Mouse (Mus musculus) C2C12 (cell line): ENCODE data around the gene Exo1. TPM values are rescaled to one million over a fixed set of nuclear protein-coding genes. Genes with fewer than 3 reads are reported as not detected.

Experiments used
- H3K27me3 ChIP-seq: one replicate; pipeline ENCODE4 v1.6.1; 2011; ENCODE audit not compliant: control insufficient read depth, insufficient read depth, insufficient read length
- H3K36me3 ChIP-seq: one replicate; pipeline ENCODE4 v1.6.1; 2011; ENCODE audit not compliant: control insufficient read depth, insufficient read depth
- H3K4me3 ChIP-seq: one replicate; pipeline ENCODE4 v1.5.1; 2011; ENCODE audit warnings: mild to moderate bottlenecking, control low read depth; ENCODE audit not compliant: poor library complexity, insufficient read depth, severe bottlenecking
- H3K79me2 ChIP-seq: one replicate; pipeline ENCODE4 v1.6.1; 2011; ENCODE audit not compliant: control insufficient read depth, insufficient read depth
- H3K79me3 ChIP-seq: one replicate; pipeline ENCODE4 v1.6.1; 2011; ENCODE audit warnings: low read depth, control low read depth
- H3ac ChIP-seq: one replicate; pipeline ENCODE3; 2011; ENCODE audit warnings: low read depth; ENCODE audit not compliant: control insufficient read depth, insufficient read length
- CEBPB ChIP-seq: IDR thresholded peaks from one replicate; pipeline ENCODE4 v1.6.1; 2011; ENCODE audit warnings: low read depth, mild to moderate bottlenecking, control low read depth, moderate library complexity
- CTCF ChIP-seq: IDR thresholded peaks from one replicate; pipeline ENCODE4 v1.5.1; 2011; ENCODE audit not compliant: control insufficient read depth, insufficient read depth, insufficient read length
- FOSL1 ChIP-seq: IDR thresholded peaks from one replicate; pipeline ENCODE4 v1.8.0; 2011; ENCODE audit warnings: mild to moderate bottlenecking, low read length; ENCODE audit not compliant: poor library complexity, insufficient read depth, severe bottlenecking
- MAX ChIP-seq: IDR thresholded peaks from one replicate; pipeline ENCODE4 v1.6.1; 2011; ENCODE audit warnings: mild to moderate bottlenecking, control low read depth
- MYOD1 ChIP-seq: IDR thresholded peaks from one replicate; pipeline ENCODE4 v1.6.1; 2011; ENCODE audit warnings: low read depth; ENCODE audit not compliant: control insufficient read depth, insufficient read length
- MYOG ChIP-seq: IDR thresholded peaks from one replicate; pipeline ENCODE4 v1.6.1; 2011; ENCODE audit not compliant: control insufficient read depth, insufficient read length; ENCODE audit errors: extremely low read depth
- USF1 ChIP-seq: IDR thresholded peaks from one replicate; pipeline ENCODE4 v1.6.1; 2011; ENCODE audit warnings: low read depth, mild to moderate bottlenecking, control low read depth, moderate library complexity
- polyA plus RNA-seq: library from polyadenylated mRNA; unstranded; fragments of >200 nt; fragmentation: generic; extraction: Trizol; gene quantifications from one replicate; pipeline ENCODE4 v1.2.1, GENCODE M21; 2012; ENCODE audit warnings: missing spikeins

Exo1 gene
- polyA plus RNA-seq, 1 experiment, result 19.5 TPM

DNA sequence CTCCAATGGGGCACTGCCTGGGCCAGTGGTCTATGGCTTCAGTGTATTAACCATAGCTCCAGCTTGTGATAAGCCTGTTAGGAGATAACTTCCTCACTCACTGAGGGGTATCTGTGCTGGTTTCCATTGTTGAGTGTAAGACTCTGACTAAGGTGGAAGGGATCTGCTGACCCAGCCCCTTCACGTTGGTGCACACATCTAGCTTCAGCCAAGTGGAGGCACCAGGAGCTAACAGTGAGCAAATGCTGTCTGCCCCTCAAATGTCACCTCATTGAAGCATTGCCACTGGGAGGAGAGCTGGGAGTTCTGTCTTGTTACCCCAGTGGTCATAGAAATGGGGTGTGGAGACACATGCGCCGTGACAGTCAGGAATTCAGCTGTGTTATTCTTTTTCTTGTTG is 58.4 kb downstream of the Exo1 start:
- Histone ChIP-seq H3K4me3 (no peak overlapping the region), H3K27me3 (peaks cover 15% of the 10 kb centered on the region), H3K79me3 (no peaks in the 10 kb centered on the region), H3K36me3 (no peaks in the 10 kb centered on the region), H3K79me2 (no peaks in the 10 kb centered on the region), H3ac (no peak overlapping the region)
- TF ChIP-seq CEBPB (no peak), FOSL1 (no peak), MYOG (no peak), MYOD1 (no peak), MAX (no peak), USF1 (no peak)

DNA sequence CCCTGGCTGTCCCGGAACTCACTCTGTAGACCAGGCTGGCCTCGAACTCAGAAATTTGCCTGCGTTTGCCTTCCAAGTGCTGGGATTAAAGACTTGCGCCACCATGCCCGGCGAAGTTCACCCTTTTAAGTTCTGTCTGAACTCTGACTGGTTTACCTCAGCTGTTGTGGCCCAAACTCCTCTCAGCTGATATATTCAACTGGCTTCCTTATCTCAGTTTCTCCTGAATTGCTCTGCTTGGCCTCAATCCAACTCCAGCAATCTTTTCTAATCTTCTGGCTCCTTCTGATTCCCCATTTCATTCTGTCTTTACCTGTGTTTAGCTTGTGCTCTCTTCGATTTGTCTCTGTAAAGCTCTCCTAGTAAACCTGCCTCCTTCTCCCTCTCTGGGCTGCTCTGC is 62.8 kb downstream of the Exo1 start:
- H3K79me2 ChIP-seq, result no peaks in the 10 kb centered on the region
- TF ChIP-seq FOSL1, result no peak
- TF ChIP-seq MYOD1, result no peak
- no peak for TF ChIP-seq CTCF
- TF ChIP-seq MAX, result no peak
- no peak for TF ChIP-seq MYOG
- no peak for TF ChIP-seq USF1
- TF ChIP-seq CEBPB, result no peak
- no peak overlapping the region for H3K4me3 ChIP-seq
- H3K79me3 ChIP-seq, result no peaks in the 10 kb centered on the region
- H3ac ChIP-seq, result no peak overlapping the region
- no peaks in the 10 kb centered on the region for H3K27me3 ChIP-seq
- H3K36me3 ChIP-seq, result no peaks in the 10 kb centered on the region

DNA sequence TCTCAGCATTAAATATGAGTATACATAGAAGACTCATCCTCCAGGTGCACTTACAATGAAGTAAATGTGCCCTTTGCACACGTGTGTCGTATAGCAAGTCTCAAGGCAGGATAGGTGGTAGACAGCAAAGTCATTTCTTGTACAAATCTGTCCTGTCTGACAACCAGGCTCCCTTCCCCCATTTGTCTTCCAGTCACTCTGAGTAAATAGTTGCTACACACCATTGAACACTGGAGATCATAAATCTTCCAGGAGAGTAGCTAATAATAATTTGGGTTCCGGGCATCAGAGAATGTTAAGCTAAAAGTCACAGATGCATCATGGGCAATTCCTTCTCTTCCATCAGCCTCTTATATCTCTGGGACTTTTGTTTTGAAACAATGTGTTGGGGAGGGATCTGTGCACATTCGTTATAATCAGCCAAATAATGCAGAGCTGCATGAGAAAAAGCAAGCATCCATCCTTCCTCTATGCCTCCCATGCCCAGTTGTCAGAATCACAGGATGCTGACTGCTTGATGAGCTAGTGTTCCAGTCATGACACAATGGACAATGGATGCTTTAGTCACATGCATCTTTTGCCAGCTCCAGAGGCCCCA is 66.4 kb downstream of the Exo1 start:
- no peak overlapping the region for H3ac ChIP-seq
- H3K79me3 ChIP-seq, result no peaks in the 10 kb centered on the region
- no peak overlapping the region for H3K4me3 ChIP-seq
- TF ChIP-seq MYOG (no peak), FOSL1 (no peak), MYOD1 (no peak), CEBPB (no peak), MAX (no peak), CTCF (no peak), USF1 (no peak)
- H3K27me3 ChIP-seq, result no peaks in the 10 kb centered on the region
- no peaks in the 10 kb centered on the region for H3K79me2 ChIP-seq
- H3K36me3 ChIP-seq, result no peaks in the 10 kb centered on the region

DNA sequence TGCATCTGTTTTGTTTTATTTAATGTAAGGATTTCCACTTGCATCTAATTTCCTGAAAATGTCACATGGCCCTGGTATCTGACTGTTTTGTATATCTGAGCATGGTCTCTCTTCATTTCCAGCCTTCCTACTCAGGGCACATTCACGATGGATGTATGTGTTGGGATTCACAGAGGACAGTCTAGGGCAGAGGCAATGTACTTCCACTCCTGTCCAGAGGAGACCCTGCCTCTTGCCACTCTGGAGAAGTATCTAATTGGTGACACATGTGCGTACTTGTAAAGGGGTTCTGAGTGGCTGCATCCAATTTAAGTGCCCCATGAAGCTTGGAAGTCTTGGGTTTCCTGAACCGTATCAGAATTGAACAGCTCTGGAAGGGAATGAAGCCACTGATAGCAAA is 70.0 kb downstream of the Exo1 start:
- TF ChIP-seq CTCF (no peak), MAX (no peak), MYOD1 (no peak), CEBPB (no peak), USF1 (no peak), FOSL1 (no peak)
- Histone ChIP-seq H3ac (no peak overlapping the region), H3K79me3 (no peaks in the 10 kb centered on the region), H3K36me3 (no peaks in the 10 kb centered on the region), H3K4me3 (no peak overlapping the region), H3K79me2 (no peaks in the 10 kb centered on the region), H3K27me3 (no peaks in the 10 kb centered on the region)

- Histone ChIP-seq H3K27me3 (no peaks in the 10 kb centered on the region), H3K79me3 (no peaks in the 10 kb centered on the region), H3ac (no peak overlapping the region), H3K36me3 (no peaks in the 10 kb centered on the region), H3K79me2 (no peaks in the 10 kb centered on the region), H3K4me3 (no peak overlapping the region)
- TF ChIP-seq CEBPB, result no peak
These were observed 70.5 kb downstream of the Exo1 start for GRCm38 (mm10) chr1:175950851-175951250.

- Histone ChIP-seq H3K4me3 (no peak overlapping the region), H3ac (no peak overlapping the region), H3K79me2 (no peaks in the 10 kb centered on the region), H3K79me3 (no peaks in the 10 kb centered on the region), H3K36me3 (no peaks in the 10 kb centered on the region), H3K27me3 (no peaks in the 10 kb centered on the region)
- TF ChIP-seq MYOD1, result no peak
- no peak for TF ChIP-seq FOSL1
- TF ChIP-seq USF1, result no peak
- no peak for TF ChIP-seq CEBPB
These were observed 81.4 kb downstream of the Exo1 start for GRCm38 (mm10) chr1:175961786-175962185.

Other genes with a start within 250 kb of the Exo1 start
- gene Opn3, start 187.8 kb upstream of the Exo1 start, polyA plus RNA-seq, result 3.1 TPM
- 1.2 TPM for gene Chml, start 187.7 kb upstream of the Exo1 start, polyA plus RNA-seq
- not detected for gene Wdr64, start 182.0 kb upstream of the Exo1 start, polyA plus RNA-seq
- not detected for gene Gm38100, start 39.7 kb downstream of the Exo1 start, polyA plus RNA-seq
- gene Rbm8a2, start 98.5 kb downstream of the Exo1 start, polyA plus RNA-seq, result 0.11 TPM